Mouse (Mus musculus) spleen, postnatal 14 days (tissue): ENCODE measurements around the gene Kcnb1.
A peak's percentile ranks its signal among the peaks of the same experiment; 100 is the strongest.

ENCODE experiments used
- DNase-seq, 2 experiments: peaks; one replicate each; pipeline ENCODE4 v3.0.0; 2021 to 2022; ENCODE audit warnings: low spot score in 2 of 2

Kcnb1 gene

DNA sequence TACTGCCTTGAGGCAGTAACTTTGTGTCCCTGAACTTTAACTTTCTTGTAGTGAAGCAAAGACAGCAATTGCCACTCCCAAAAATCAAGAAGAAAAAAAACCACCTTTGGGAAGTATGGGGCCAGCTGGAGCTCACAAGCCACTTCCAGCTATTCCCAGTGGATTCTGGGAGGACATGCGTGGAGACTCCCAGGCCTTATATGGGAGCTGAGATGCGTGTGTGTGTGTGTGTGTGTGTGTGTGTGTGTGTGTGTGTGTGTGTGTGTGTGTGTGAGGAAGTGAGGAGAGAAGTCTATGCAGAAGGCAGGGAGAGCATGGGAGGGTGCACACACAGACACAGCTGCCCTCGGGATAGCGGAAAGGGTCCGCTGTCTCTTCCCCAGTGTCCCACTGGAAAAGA, 62.6 kb downstream of the Kcnb1 start:
- no peak for DNase-seq

DNA sequence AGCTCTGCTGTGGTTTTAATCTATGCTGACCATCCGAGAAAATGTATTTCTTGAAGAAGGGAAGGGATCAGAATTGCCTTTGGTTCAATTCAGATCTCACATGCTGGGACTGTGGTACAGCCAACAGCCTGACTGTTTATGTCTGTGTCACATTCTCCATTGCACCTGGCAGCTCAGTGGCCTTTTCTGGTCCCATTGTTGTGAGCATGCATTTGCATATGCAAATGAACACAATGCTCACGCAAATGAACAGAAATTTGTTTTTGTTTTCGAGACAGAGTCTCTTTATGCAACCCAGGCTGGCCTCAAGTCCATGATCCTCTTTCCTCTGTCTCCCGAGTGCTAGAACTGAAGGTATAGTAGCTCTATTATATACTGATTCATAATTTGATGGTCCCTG, 64.2 kb downstream of the Kcnb1 start:
- DNase-seq = no peak

DNA sequence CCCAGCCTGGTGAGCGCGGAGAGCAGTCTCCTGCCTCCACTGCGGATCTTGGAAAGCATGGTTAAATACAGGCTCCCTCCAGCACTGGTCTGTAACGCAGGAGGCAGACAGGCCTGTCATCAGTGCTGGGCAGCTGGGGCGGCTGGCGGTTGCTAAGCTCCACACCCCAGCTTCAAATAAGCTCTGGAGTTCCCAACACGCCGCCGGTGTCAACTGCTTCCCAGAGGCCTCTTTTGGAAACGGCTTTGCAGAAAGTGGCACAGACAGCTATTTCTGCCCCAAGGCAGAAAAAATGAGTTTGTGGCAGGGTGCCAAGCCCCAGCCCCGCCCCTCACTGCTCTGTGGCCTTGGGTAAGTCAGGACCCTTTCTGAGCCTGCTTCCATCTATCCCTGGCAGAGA, 66.0 kb downstream of the Kcnb1 start:
- DNase-seq = no peak

DNA sequence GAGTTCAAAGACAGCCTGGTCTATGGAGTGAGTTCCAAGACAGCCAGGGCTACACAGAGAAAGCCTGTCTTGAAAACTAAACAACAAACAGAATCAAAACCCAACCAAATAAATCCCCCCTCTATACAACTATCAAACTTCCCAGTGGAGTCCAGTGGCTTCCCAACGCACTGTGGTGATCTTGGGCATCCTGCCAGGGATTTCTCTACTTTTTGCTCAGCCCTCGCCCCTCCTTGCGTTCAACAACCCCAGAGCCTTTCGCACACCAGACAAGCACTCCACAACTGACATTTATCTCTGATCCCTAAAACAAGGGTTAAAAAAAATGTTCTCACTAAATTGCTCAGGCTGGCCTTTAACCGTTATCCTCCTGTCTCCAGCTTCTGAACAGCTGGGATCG, 67.2 kb downstream of the Kcnb1 start:
- DNase-seq = no peak

DNA sequence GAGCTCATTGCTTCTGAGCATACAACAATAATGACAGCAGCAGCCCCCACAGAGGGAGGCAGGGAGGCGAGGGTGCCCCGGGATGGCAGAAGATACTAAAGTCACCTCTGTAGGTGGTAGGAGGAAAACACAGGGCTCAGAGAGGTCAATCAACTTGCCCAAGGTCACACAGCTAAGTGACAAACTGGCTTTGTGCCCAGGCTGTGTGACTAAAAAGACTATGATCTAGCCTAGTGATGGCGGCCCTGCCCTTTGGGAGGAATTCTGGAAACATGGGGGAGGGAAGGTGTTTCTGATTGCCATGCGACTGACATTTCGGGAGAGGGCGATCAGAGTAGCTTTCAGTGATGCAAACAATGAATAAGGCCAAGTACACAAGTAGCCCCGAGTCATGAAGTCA, 68.0 kb downstream of the Kcnb1 start:
- no peak for DNase-seq

DNA sequence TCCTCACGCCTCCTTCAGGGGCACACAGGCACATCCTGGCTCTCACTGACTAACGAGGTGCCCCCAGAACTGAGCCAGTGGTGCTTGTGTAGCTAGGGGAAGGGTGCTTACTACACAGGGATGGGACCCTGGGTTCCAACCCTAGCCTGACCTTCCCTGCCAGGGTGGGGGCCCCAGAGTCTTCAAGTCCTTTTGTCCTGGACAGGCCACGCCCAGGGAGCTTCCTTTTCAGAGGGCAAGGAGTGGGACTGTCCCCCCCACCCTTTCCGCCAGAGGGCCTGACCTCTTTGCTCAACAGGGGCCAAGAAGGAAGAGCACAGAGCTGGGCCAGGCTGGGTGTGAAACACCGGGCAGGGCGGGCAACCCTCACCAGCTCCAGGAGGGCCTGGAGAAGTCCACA, 68.7 kb downstream of the Kcnb1 start:
- no peak for DNase-seq

DNA sequence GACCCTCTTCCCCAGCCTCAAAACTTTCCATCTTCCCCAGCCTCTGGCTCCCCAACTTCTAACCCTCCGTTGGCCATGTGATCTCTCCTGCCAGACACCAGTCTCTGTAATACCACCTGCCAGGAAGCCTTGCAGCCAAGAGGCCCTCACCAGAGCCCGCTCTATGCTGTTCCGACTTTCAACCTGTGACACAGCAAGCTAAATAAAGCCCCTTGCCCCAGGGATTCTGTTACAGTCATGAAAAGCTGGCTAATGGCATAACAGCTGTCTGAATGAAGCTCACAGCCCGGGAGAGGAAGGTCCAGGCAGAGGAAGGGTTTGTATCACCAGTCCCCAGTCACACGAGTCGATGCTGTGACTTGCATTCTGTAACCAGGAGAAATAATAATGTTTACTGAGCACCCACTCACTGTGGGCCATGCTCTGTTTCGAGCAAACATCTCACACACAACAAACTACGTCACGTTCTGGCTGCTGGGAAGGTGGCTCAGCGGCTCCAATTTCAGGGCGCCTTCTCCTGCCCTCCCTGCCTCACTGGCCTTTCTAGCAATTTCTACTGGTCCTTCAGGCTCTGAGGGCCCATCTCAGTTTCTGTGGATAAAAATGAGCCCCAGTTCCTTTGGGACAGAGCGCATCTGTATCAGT, 69.6 kb downstream of the Kcnb1 start:
- DNase-seq = no peak

DNA sequence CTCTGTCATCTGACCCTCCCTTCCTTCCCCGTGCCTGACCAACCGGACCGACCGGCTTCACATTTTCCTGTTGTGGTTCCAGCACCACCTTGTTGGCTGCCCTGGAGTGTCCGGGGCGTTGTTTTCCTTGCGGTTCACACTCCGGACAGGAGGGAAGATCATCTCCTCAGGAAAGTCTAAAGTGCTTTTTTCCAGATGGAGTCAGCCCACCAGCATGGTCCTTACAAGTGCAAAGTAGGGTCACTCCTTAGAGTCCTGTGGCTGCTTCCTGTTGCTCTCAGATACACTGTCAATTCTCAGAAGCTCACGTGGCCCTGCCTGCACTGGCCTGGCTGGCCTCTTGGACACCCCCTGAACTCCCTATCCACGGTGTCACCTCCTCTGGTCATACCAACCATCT, 71.9 kb downstream of the Kcnb1 start:
- no peak for DNase-seq

DNA sequence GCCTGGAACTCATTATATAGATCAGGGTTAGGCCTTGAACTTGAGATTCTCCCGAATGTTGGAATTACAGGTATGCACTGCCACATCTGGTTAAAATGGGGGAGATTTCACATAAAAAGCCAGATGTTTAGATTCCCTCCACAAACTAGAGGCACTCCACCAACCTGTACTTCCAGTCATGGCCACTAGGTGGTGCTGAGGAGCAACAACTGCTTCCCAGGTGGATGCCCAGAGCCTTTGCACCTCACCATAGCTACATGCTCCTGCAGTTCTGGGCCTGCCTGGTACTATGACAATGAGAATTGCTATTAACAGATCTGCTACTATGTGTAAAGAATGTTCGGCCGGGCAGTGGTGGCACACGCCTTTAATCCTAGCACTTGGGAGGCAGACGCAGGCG, 77.2 kb downstream of the Kcnb1 start:
- DNase-seq = peak; percentile 62 to 80

DNA sequence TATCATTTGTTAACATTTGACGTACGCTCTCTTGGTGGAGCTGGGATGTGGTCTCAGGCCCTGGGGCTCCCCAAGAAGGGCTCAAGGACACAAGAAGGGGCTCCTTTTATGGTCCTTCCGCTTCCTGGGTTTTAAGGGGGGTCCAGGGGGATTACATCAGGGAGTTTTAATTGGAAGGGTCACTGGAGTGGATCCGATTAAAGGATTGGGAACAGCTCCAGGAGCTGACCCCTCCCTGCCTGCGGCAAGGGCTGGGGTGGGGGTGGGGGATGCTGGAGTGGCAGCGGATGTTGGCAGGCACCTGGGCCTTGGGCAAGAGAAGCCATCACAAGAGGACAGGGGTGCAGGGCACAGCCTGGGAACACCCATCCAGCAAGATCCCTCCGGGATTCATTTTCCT, 77.7 kb downstream of the Kcnb1 start:
- DNase-seq = no peak

DNA sequence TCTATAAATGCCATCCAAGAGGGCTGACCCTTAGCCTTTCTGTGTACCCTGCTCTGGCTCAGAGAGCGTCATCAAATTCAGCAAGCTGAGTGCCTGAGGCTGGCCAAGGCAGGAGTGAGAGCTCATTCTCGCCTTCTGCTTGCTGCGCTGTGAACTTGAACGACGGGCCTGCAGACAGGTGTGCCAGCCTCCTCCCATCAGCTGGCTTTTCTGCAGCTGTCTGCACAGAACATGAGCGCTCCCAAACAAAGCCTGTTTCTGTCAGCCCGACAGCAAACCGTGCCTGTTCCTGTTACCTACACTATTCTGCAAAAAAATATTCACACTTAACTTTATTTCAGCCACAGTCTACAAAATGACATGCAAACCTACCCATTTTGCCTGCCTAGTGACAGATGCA, 80.4 kb downstream of the Kcnb1 start:
- DNase-seq = no peak

DNA sequence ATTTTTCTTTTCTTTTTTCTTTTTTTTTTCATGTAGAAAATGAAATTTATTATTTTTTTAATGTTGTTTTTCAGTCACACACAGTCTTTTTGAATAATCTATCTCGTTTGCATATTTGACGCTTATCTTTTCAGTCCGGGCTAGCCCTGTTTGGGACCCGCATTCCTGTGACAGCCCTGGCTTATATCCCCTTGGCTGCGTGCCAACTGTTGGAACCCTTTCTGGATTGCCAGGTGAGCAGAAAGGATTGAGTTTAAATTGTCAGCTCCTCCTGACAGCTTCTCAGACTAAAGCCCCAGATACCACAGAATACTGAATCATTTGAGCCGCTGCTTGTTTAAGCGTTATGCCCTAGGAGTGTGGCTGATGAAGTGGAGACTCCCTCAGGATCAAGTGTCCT, 86.4 kb downstream of the Kcnb1 start:
- no peak for DNase-seq

DNA sequence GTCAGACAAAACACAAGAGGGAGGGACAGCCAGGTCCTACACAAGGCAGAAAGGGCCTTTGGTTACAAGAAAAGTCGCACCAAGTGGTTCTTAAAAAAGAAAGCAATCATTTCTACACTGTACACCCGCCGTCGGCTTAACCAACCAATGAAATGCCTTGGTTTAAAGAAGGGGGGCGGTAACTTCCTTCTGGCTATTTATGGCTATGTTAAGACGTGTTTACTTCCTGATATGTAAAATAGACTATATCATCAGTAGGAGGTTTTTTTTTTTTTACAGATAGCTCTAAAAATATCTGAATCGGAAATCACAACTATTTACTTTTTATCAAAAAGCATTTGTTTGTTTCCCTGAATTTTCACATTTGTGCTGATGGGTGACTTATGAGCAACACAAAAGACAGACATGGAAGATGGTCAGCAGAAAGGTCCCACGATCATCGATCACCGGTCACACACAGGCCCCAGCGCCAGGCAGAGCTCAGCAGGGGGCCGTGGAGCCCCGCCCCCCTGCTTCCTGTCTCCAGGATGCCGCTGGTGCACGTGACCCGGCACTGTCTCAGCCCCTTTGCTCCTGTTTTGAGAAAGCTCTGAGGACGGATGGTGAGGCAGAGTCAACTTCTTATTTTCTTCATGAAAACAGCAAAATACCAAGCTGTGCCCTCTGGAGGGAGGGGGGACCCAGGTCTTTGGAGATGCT, 88.1 kb downstream of the Kcnb1 start:
- DNase-seq = peak; percentile 35 to 52

DNA sequence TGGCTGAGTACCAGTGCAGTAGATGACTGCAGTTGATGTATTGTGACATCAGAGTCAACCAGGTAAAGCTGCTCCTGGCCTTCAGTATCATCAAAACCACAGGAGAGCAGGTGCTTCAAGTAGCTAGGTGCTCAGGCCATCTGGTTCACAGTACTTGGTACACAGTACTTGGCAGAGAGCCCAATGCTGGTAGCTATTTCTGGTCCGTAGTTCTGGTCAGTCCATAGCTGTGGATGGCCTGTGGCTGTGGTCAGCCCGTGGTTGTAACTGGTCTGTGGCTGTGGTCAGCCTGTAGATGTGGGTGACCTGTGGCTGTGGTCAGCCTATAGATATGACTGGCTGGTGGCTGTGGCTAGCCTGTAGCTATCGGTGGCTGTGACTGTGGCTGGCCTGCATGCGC, 95.3 kb downstream of the Kcnb1 start:
- DNase-seq = no peak

DNA sequence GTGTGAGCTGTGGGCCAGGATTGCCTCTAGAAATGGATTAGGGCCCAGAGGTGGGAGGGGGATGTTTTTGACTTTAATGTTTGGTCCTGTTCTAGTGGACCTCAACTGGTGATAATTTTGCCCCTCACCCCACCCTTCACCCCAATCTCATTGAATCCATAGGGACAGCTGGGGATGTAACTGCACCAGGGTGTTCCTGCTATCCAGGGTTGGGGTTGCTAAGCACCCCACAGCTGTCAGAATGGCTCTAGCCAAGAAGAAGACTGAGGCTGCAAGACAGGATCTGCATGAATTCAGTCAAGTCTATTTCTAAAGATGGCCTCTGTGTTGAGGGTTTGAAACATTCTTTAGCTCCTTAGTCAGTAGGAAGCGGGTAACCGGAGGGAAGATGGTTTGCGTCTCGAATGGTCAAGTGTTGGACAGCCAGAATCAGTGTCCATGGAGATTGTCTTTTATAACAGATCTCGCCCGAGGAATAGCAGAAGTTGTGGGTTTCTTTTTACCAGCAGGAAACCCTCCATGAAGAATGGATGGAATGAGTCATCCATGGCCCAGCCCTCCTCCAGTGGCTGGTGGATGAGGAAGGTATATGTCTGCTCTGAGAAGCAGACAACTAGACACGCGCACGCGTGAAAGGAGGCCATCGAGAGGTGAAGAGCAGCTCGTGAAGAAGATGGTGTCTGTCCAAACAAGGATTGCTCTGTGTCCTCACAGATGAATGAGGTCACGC, 96.6 kb downstream of the Kcnb1 start:
- DNase-seq = no peak

DNA sequence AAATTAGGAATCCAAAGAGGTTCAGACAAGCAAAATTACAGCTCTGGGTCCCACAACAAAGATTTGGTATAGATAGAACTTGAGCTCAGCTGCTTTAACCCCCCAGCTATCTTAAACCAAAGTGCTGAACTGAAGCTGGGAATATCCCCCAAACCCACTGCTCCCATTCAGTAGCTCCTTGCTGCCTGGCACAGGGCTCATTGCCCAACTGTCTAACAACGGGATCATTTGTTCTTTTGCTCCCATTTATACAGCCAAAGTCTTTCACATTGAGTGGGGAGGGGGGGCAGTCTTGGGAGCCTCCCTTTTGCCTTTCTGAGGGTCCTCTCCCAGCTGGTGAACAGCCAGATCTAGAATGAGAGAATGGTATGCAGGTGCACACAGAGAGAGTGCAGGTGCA, 99.7 kb downstream of the Kcnb1 start:
- DNase-seq = no peak

DNA sequence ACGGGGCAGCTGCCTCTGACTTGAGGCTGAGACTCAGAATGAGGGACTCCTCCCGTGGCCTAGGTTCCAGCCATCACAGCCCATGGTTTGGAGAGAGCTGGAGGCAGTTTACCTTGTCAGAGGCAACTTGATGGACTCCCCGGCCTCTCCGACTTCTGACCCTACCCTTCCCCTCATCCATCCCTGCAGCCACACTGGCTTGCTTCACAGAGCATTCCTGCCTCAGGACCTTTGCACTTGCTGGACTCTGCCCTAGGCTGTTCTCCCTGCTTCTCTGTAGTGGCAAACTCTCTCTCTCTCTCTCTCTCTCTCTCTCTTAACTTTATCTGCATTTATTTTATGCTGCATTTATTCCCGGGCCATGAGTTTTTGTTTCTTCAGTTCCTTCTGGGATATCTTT, 103.1 kb downstream of the Kcnb1 start:
- DNase-seq = no peak

DNA sequence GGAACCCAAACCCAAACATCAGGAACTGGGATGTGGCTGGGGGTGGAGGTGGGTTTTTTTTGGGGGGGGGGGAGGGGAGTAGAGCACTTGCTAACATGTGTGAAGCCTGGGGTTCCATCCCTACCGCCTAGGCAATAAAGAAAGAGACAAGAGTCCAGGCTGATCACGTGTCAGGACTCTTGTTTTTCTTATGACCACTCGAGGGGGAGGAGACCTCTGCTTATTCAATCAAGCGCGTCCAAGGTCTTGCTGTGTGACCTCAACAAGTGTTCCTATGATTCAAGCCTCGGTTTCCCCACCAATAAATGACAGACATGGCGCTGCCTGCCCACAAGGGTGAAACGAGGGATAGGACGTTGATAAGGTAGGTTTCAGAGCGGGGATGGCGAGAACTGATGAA, 103.9 kb downstream of the Kcnb1 start:
- DNase-seq = no peak

DNA sequence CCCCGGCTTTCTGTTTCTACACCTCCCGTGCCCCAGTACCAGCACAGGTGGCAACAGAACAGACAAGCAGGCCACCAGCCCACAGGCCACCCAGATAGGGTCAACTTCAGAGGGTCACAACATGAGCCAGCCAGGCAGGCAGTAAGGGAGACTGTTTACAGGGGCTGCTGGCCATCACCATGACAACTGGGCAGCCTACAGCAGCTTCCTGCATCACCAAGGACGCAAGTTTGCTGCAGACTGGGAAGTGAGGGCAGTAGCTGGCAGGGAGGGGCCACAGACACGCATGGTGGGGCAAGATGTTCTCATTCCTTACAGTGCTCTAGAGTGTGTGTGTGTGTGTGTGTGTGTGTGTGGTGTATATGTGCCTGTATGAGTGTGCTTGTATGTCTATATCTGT, 108.3 kb downstream of the Kcnb1 start:
- peak in 1 of 2 experiments; percentile 18 for DNase-seq

DNA sequence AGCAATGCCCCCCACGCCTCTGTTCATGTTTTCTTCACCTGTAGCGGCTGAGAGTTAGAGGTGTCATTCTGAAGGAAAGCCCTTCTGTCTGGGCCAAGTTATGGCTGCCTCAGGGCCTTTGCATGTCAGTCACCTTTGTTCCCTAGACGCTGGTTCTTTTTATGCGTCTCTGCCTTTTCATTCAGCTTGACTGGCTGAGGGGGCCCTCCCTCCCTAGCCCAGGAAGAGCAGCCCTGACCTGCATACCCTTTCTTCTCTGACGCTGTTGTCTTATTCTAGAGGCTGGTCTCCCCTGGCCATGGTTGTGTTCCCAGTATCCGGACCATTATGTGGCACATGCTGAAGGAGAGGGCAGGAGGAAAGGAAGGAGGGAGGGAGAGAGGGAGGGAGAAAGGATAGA, 108.8 kb downstream of the Kcnb1 start:
- no peak for DNase-seq

DNA sequence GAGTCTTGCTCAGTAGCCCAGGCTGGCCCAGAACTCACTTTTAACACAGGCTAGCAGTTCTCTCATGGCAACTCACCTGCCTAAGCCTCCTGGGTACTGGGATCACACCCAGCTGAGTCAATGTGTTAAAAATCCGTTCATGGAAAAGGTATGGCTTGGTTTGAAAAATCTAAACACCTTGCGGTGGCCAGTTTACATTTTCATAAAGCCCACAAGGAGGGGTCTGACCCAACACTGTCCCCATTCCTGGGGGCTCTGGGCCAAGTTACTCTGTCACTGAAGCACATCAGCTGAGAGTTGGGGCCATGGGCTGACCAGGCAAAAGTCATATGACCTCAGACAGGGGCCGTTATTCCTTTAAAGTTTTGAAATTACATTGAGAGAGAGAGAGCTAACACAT, 109.6 kb downstream of the Kcnb1 start:
- DNase-seq = no peak

DNA sequence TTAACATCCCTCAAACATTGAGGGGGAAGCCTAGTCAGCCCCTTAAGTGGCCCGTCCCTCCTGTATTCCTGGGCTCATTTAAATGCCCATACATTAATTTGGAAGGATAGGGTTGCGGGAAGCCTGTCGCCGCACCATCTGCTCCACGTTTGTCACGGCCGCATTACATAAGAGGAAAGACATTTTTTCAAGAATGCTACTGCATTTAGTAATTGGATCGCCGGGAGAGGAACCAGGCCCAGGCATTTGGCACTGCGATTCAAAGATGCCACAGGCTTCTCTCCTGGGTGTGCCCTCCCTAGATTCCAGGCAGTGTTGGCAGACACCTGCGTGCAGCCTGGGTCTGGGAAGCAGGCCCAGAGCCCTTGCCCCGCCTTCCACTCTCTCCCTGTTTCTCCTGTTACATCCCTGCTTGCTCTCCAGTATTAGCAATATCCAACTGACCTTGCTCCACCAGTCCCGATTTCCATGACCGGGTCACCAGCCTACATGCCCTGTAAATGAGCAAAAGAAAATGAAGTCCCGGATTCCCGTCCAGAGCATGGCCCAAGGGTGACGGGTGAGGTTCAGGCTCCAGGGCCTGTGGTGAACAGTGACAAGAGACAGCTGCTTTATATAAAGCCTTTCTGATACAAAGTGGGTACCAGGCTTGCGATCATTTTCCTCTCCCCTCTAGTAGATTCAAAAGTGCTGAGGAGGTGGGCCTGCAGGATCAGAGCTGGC, 110.3 kb downstream of the Kcnb1 start:
- no peak for DNase-seq
